Mouse (Mus musculus): ENCODE measurements around the gene Stip1. TPM values are rescaled to one million over a fixed set of nuclear protein-coding genes. Genes with fewer than 3 reads are reported as not detected.
A peak's percentile ranks its signal among the peaks of the same experiment; 100 is the strongest.

Gene Stip1
- polyA plus RNA-seq, 1 experiment from 2014 or later: 207 TPM

DNA sequence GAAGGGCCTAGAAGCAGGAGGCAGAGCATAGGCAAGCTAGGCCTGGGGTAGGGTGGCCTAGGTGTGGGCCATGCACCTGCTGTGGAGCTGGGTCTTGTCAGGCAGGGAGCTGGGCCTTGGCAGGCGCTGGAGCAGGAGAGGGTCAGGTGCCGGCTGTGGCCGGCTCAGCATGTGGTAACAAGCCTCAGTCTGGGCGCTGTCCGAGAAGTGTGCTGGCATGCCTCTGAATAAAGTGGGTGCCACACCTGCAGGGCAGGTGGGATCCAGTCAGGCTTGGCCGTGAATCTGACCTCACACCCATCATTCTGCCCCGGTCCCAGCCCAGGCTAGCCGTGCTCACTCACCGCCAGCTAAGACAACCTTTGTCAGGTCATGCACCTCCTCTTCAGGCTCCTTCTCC, 25.8 kb downstream of the Stip1 start:
- Histone ChIP-seq H3K27ac (ENCODE audit: low read depth, low read length) (no peak overlapping the region), H3K4me3 (ENCODE audit: low read depth, low read length) (no peak overlapping the region), H3K4me1 (ENCODE audit: control insufficient read depth, insufficient read depth, low read length) (no peaks in the 10 kb centered on the region), H3K4me2 (ENCODE audit: low read depth, low read length) (no peak overlapping the region), H3K36me3 (ENCODE audit: control insufficient read depth, insufficient read depth, low read length) (no peaks in the 10 kb centered on the region; the same call in 1 of the 2 replicates), H3K9ac (replicated peaks; ENCODE audit: low read depth, low read length) (no peak overlapping the region), H3K27me3 (ENCODE audit: control insufficient read depth, insufficient read depth, low read length) (no peaks in the 10 kb centered on the region), H3K9me3 (ENCODE audit: control insufficient read depth, low read length) (no peaks in the 10 kb centered on the region)
- 93% methylated on average over 9 of the region's 9 CpGs for WGBS
- no peak for ATAC-seq (ENCODE audit: low read depth)

DNA sequence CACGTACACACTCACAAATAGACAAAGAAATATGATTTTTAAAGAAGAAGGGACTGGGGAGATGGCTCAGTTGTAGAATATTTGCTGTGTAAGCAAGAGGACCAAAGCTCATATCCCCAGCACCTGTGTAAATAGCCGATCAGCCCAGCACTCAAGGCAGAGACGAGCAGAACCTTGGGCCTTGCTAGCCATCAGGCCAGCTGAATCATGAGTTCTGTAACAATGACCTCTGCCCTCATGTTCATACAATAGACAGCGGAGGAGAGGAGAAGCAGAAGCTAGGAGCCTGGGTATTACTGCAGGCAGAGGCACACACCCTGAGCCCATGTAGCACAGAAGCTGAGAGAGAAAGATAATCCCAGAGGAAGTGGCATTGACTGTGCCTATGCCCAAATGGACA, 27.3 kb downstream of the Stip1 start:
- ATAC-seq (ENCODE audit: low read depth): no peak
- Histone ChIP-seq H3K9ac (replicated peaks; ENCODE audit: low read depth, low read length) (no peak overlapping the region), H3K4me1 (ENCODE audit: control insufficient read depth, insufficient read depth, low read length) (no peaks in the 10 kb centered on the region), H3K4me3 (ENCODE audit: low read depth, low read length) (no peak overlapping the region), H3K27ac (ENCODE audit: low read depth, low read length) (no peak overlapping the region), H3K27me3 (ENCODE audit: control insufficient read depth, insufficient read depth, low read length) (no peaks in the 10 kb centered on the region), H3K36me3 (ENCODE audit: control insufficient read depth, insufficient read depth, low read length) (no peaks in the 10 kb centered on the region), H3K9me3 (ENCODE audit: control insufficient read depth, low read length) (no peaks in the 10 kb centered on the region), H3K4me2 (ENCODE audit: low read depth, low read length) (no peak overlapping the region)
- 80% methylated on average over 4 of the region's 4 CpGs for WGBS

DNA sequence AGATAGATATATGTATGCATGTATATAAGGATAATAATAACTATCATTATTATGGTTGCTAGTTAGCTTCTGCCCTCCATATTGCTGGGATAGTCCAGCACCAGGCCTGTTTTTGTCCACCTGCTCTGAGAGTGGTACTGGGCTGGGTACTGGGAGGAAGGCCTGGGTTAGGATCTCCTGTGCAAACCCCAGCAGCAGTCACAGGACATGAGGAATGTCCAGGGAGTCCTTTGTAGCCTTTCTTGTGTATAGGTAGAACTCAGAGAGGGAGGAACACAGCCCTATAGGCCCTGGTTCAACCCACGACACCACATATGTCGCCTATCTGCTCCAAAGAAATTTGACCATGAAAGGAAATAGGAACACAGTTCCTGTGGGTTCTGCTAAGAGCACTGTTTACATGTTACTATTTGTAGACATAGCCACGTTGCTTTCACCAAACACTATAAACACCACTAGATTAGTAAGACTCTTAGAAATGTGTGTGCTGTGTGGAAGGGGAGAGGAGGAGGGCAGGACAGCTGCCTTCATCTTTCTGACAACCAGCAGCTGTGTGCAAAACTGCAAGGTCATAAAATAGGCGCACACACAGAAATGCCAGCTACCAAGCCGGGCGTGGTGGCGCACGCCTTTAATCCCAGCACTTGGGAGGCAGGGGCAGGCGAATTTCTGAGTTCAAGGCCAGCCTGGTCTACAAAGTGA, 32.7 kb downstream of the Stip1 start:
- H3K4me2 ChIP-seq (ENCODE audit: low read depth, low read length): no peak overlapping the region
- no peaks in the 10 kb centered on the region for H3K4me1 ChIP-seq (ENCODE audit: control insufficient read depth, insufficient read depth, low read length)
- no peak overlapping the region for H3K4me3 ChIP-seq (ENCODE audit: low read depth, low read length)
- H3K27ac ChIP-seq (ENCODE audit: low read depth, low read length): no peak overlapping the region
- no peaks in the 10 kb centered on the region for H3K27me3 ChIP-seq (ENCODE audit: control insufficient read depth, insufficient read depth, low read length)
- ATAC-seq (ENCODE audit: low read depth): no peak
- no peaks in the 10 kb centered on the region for H3K9me3 ChIP-seq (ENCODE audit: control insufficient read depth, low read length)
- 92% methylated on average over 9 of the region's 9 CpGs for WGBS
- H3K9ac ChIP-seq (replicated peaks; ENCODE audit: low read depth, low read length): no peak overlapping the region
- no peaks in the 10 kb centered on the region for H3K36me3 ChIP-seq (ENCODE audit: control insufficient read depth, insufficient read depth, low read length)

DNA sequence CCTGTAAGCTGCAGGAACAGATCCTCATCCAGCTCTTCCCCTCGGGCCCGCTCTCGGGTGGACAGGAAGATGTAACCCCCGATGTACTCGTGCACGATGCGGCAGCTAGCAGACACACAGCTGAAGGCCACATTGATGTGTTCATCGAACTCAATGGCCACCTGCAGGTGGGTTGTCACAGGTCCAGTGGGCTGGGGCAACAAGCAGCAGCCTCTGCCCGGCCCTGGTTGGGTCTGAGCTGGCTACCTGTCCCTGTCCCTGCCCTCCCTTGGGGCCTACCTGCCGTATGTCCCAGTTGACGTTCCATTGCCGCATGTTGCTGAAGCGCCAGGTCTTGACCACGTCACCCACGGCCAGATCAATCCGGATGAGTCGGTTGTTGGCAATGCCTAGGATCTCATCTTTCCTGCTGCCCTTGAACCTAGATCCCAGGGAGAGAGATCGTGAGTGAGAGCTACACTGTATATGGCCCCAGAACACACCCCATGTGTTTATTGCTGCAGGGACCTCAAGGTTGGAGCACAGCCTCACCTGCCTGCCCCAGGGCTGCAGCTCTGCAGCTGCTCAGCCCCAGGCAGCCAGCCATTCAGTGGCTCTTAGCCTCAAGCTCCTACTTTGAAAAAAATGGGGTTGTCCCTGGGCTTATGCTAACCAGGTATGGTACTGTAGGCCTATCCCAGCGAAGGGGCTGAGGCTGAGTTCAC, 40.3 kb downstream of the Stip1 start:
- WGBS: 93% methylated on average over 19 of the region's 19 CpGs
- H3K9ac ChIP-seq (replicated peaks; ENCODE audit: low read depth, low read length): no peak overlapping the region
- ATAC-seq (ENCODE audit: low read depth): no peak
- H3K4me3 ChIP-seq (ENCODE audit: low read depth, low read length): no peak overlapping the region
- no peaks in the 10 kb centered on the region; the same call in 1 of the 2 replicates for H3K36me3 ChIP-seq (ENCODE audit: control insufficient read depth, insufficient read depth, low read length)
- no peaks in the 10 kb centered on the region for H3K9me3 ChIP-seq (ENCODE audit: control insufficient read depth, low read length)
- H3K27me3 ChIP-seq (ENCODE audit: control insufficient read depth, insufficient read depth, low read length): no peaks in the 10 kb centered on the region
- peaks cover 21% of the 10 kb centered on the region for H3K4me1 ChIP-seq (ENCODE audit: control insufficient read depth, insufficient read depth, low read length)
- no peak overlapping the region for H3K4me2 ChIP-seq (ENCODE audit: low read depth, low read length)
- no peak overlapping the region for H3K27ac ChIP-seq (ENCODE audit: low read depth, low read length)

DNA sequence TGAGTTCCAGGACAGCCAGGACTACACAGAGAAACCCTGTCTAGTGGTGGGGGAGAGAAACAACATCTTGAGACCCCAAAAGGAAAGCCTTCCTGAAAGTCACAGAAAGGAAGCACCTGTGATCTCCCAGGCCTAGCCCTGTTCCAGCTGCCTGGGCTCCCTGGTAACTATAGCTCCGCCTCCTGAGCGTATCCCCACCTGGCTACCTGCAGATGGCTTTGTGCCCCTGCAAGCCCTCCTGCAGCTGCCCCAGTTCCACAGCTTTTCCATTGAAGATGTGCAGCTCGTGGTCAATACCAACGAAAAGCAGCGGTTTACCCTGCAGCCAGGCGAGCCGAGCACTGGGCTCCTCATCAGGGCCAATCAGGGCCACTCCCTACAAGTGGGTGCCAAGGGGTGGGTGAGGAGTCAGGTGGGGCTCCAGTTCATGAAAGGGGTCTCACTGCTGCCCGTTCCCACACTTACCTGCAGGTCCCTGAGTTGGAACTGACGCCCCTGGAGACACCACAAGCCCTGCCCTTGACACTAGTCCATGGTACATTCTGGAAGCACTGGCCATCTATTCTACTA, 42.0 kb downstream of the Stip1 start:
- H3K4me1 ChIP-seq (ENCODE audit: control insufficient read depth, insufficient read depth, low read length): peaks cover 26% of the 10 kb centered on the region
- 88% methylated on average over 9 of the region's 9 CpGs for WGBS
- no peak for ATAC-seq (ENCODE audit: low read depth)
- H3K9me3 ChIP-seq (ENCODE audit: control insufficient read depth, low read length): no peaks in the 10 kb centered on the region
- no peak overlapping the region for H3K4me3 ChIP-seq (ENCODE audit: low read depth, low read length)
- H3K27ac ChIP-seq (ENCODE audit: low read depth, low read length): no peak overlapping the region
- no peaks in the 10 kb centered on the region for H3K27me3 ChIP-seq (ENCODE audit: control insufficient read depth, insufficient read depth, low read length)
- H3K36me3 ChIP-seq (ENCODE audit: control insufficient read depth, insufficient read depth, low read length): no peaks in the 10 kb centered on the region; the same call in 1 of the 2 replicates
- H3K4me2 ChIP-seq (ENCODE audit: low read depth, low read length): no peak overlapping the region
- H3K9ac ChIP-seq (replicated peaks; ENCODE audit: low read depth, low read length): no peak overlapping the region

DNA sequence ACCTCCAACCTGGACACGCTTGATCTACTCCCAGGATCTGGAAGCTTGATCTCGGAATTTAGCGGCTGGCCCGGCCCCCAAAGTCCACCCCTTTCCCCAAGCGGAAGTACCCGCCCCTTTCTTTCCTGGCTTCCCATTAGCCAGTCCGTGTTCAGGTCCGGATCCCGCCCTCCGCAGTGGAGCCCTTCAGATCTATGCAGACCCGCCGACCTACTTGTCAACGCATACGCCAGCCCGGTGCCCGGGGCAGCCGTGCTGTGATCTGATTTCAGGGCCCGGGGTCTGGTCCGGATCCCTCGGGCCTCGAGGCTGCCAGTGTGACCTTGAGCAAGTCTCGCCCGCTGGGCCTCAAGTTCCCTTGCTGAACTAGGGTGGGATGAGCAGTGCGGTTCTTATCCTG, 43.8 kb downstream of the Stip1 start, which contains the start of the genes Nudt22 and Trpt1:
Gene Nudt22 (minus strand): TSS at position 112 of the 400 bp plus-strand sequence.
Gene Trpt1 (plus strand): TSS at position 126 of the 400 bp plus-strand sequence.
- peak within 1 kb of the TSS; percentile 40 for H3K27ac ChIP-seq (ENCODE audit: low read depth, low read length)
- peak within 1 kb of the TSS; percentile 51 for H3K4me3 ChIP-seq (ENCODE audit: low read depth, low read length)
- ATAC-seq (ENCODE audit: low read depth): peak; percentile 70
- under 1% methylated on average over 24 of the region's 24 CpGs for WGBS
- peaks cover 27% of the 10 kb centered on the region for H3K4me1 ChIP-seq (ENCODE audit: control insufficient read depth, insufficient read depth, low read length)
- no peaks in the 10 kb centered on the region for H3K9me3 ChIP-seq (ENCODE audit: control insufficient read depth, low read length)
- H3K36me3 ChIP-seq (ENCODE audit: control insufficient read depth, insufficient read depth, low read length): no peaks in the 10 kb centered on the region; the same call in 1 of the 2 replicates
- peak within 1 kb of the TSS; percentile 80 for H3K4me2 ChIP-seq (ENCODE audit: low read depth, low read length)
- H3K27me3 ChIP-seq (ENCODE audit: control insufficient read depth, insufficient read depth, low read length): no peaks in the 10 kb centered on the region
- peak within 1 kb of the TSS; percentile 59 for H3K9ac ChIP-seq (replicated peaks; ENCODE audit: low read depth, low read length)

DNA sequence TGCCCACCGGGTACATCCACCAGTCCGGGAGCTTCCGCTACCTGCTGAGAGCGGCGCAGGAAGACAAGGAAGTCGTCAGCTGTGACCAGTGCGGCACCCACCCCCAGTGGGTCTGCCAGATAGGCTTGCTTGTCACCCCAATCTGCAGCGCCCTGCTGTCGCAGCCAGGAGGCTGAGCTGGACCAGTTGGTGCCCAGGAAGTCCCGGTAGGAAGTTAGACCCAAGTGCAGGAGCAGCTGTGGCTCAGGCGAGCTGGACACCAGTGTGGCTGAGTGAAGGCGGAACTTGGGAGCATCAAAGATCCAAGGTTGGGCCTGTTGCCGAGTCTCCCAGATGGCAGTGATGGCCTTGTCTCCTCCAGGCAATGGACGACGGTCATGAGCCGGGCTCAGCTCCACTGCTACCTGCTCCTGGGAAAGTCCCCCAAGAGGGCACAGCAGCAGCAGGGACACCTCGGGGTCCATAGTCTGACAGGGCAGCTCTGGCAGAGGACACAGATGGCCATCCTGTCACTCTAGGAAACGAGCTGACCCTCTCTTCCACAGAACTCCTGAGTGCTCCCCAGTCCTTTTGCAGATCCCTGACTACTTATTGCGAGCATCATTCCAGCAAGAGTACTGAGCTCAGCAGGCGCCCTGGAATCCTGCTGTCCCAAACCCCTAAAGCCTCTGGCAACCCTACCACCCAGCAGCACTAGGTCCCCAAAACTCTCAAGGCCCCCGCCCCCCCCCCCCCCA, 44.3 kb downstream of the Stip1 start:
- no peak for ATAC-seq (ENCODE audit: low read depth)
- H3K27ac ChIP-seq (ENCODE audit: low read depth, low read length): peak overlapping the region; percentile 40
- 54% methylated on average over 19 of the region's 21 CpGs for WGBS
- H3K4me3 ChIP-seq (ENCODE audit: low read depth, low read length): peak overlapping the region; percentile 51
- H3K9ac ChIP-seq (replicated peaks; ENCODE audit: low read depth, low read length): peak overlapping the region; percentile 59
- peaks cover 27% of the 10 kb centered on the region for H3K4me1 ChIP-seq (ENCODE audit: control insufficient read depth, insufficient read depth, low read length)
- peak overlapping the region; percentile 80 for H3K4me2 ChIP-seq (ENCODE audit: low read depth, low read length)
- H3K36me3 ChIP-seq (ENCODE audit: control insufficient read depth, insufficient read depth, low read length): no peaks in the 10 kb centered on the region; the same call in 1 of the 2 replicates
- no peaks in the 10 kb centered on the region for H3K9me3 ChIP-seq (ENCODE audit: control insufficient read depth, low read length)
- H3K27me3 ChIP-seq (ENCODE audit: control insufficient read depth, insufficient read depth, low read length): no peaks in the 10 kb centered on the region

DNA sequence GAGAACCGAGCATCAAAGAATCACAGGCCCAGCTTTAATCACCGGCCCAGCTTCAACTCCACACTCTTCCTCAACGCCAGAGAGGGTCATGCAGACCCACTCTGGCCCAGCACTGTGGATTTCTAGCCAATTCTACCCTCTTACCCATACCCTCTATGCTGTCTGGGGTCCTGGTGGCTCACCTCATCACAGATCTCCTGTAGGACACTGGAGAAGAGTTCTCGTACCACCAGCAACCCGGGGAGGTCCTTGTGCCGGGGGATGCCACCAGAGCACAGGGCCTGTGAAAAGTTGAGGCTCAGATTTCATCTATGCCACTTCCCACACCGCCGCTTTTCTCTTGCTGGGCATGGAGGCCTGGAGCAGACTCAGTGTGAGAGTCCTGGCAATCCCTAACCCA, 45.3 kb downstream of the Stip1 start:
- Histone ChIP-seq H3K4me2 (ENCODE audit: low read depth, low read length) (no peak overlapping the region), H3K9ac (replicated peaks; ENCODE audit: low read depth, low read length) (no peak overlapping the region; the same call in 1 of the 2 replicates), H3K4me3 (ENCODE audit: low read depth, low read length) (no peak overlapping the region), H3K27me3 (ENCODE audit: control insufficient read depth, insufficient read depth, low read length) (no peaks in the 10 kb centered on the region), H3K4me1 (ENCODE audit: control insufficient read depth, insufficient read depth, low read length) (peaks cover 27% of the 10 kb centered on the region), H3K9me3 (ENCODE audit: control insufficient read depth, low read length) (no peaks in the 10 kb centered on the region), H3K27ac (ENCODE audit: low read depth, low read length) (no peak overlapping the region), H3K36me3 (ENCODE audit: control insufficient read depth, insufficient read depth, low read length) (no peaks in the 10 kb centered on the region; the same call in 1 of the 2 replicates)
- WGBS: 88% methylated on average over 8 of the region's 8 CpGs
- no peak for ATAC-seq (ENCODE audit: low read depth)

Data from neural tube, embryonic 14.5 days (tissue).